ENCODE assay signal across 12 mouse cellular contexts in the genomic region with DNA sequence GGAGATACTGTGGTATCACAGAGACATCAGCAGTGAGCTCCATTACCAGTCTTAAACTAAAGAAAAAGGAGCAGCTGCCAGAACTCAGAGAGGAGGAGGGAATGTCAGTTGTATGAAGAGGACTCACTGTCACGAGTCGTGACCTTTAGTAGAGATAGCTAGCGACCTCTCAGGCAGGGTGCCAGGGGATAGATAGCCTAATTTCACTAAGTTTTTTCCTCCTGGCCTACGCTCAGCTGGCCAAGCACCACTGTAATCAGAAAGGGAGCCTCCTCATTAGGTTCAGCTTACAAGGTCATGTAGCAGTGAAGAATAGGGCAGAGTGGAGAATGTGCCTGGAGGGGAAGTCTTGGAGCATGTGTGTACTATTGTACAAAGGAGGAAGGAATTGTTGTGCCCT. TPM values are rescaled to one million over a fixed set of nuclear protein-coding genes. Genes with fewer than 3 reads are reported as not detected.
DNase-seq lines count a peak whose midpoint lies in the region; ATAC-seq and TF ChIP-seq lines count a peak whose summit lies in the region.
"Had no signal": no experiment of that assay in that cellular context is flagged by ENCODE, and none has a peak within 500 bp of the region (broad histone marks: within the 10 kb centered on the region; RNA-seq: fewer than 3 reads in every experiment).

No protein-coding gene starts in this region.

- H3K27me3 ChIP-seq in limb, embryonic 14.5 days (ENCODE audit: control insufficient read depth, insufficient read depth, low read length) = no peaks in the 10 kb centered on the region
- peaks cover 78% of the 10 kb centered on the region for H3K27me3 ChIP-seq in limb, embryonic 10.5 days (ENCODE audit: low read depth, poor library complexity, severe bottlenecking)
- no peaks in the 10 kb centered on the region for H3K27me3 ChIP-seq in forebrain, postnatal 0 days (ENCODE audit: insufficient read depth, low read length)

- no peaks in the 10 kb centered on the region for H3K36me3 ChIP-seq in limb, embryonic 14.5 days (ENCODE audit: control insufficient read depth, insufficient read depth, low read length)
- no peaks in the 10 kb centered on the region for H3K36me3 ChIP-seq in limb, embryonic 10.5 days
- H3K36me3 ChIP-seq in forebrain, postnatal 0 days (ENCODE audit: insufficient read depth) = no peaks in the 10 kb centered on the region

- no peak overlapping the region for H3K4me2 ChIP-seq in limb, embryonic 14.5 days (replicated peaks; ENCODE audit: low read depth, low read length, severe bottlenecking)
- no peak overlapping the region for H3K4me2 ChIP-seq in forebrain, postnatal 0 days (ENCODE audit: low read depth)

- no peak for TF ChIP-seq CTCF in forebrain, postnatal 0 days (IDR thresholded peaks at IDR 0.05; ENCODE audit: low read depth)

- TF ChIP-seq POLR2A in limb, embryonic 14.5 days (IDR thresholded peaks at IDR 0.05; ENCODE audit: borderline replicate concordance, extremely low read depth, insufficient read depth, insufficient read length) = no peak

- intact Hi-C loops in heart, postnatal 14 days (cut with DNase I) = no loop called here

- H3K4me3 ChIP-seq in limb, embryonic 14.5 days (replicated peaks; ENCODE audit: low read length) = no peak overlapping the region
- H3K4me3 ChIP-seq in limb, embryonic 10.5 days = no peak overlapping the region
- no peak overlapping the region for H3K4me3 ChIP-seq in forebrain, postnatal 0 days (ENCODE audit: low read depth, low read length)
- H3K4me3 ChIP-seq: myocyte had no signal

- peak; percentile 14 for DNase-seq in limb, embryonic 14.5 days (ENCODE audit: low spot score)
- no peak for DNase-seq in limb, embryonic 10.5 days (ENCODE audit: low spot score)
- peak; percentile 24 to 40 for DNase-seq in adrenal gland, postnatal 36 days
- DNase-seq in heart, postnatal 14 days = peak; percentile 47 to 58
- DNase-seq in lung, postnatal 14 days = peak; percentile 8
- no peak for DNase-seq in forebrain, postnatal 0 days
- no peak for DNase-seq in spleen, postnatal 14 days (ENCODE audit: low spot score in 2 of 2)
- DNase-seq in layer of hippocampus, adult 11-12 months (ENCODE audit: low spot score) = no peak
- DNase-seq: right cerebral cortex, postnatal 25 days had no signal

- no peaks in the 10 kb centered on the region for H3K9me3 ChIP-seq in limb, embryonic 14.5 days (ENCODE audit: control insufficient read depth, low read length)
- no peaks in the 10 kb centered on the region for H3K9me3 ChIP-seq in limb, embryonic 10.5 days (replicated peaks)
- no peaks in the 10 kb centered on the region for H3K9me3 ChIP-seq in forebrain, postnatal 0 days (ENCODE audit: low read length)

- no peak overlapping the region for H3K27ac ChIP-seq in limb, embryonic 14.5 days (replicated peaks; ENCODE audit: low read depth, low read length)
- H3K27ac ChIP-seq in limb, embryonic 10.5 days = no peak overlapping the region
- no peak overlapping the region for H3K27ac ChIP-seq in forebrain, postnatal 0 days (ENCODE audit: low read depth, low read length)
- H3K27ac ChIP-seq: stomach, postnatal 0 days had no signal

- H3K9ac ChIP-seq in limb, embryonic 14.5 days (ENCODE audit: low read depth, low read length, severe bottlenecking) = no peak overlapping the region
- no peak overlapping the region for H3K9ac ChIP-seq in forebrain, postnatal 0 days

- 57% methylated on average over 4 of the region's 4 CpGs for WGBS in limb, embryonic 14.5 days
- 45% methylated on average over 4 of the region's 4 CpGs for WGBS in limb, embryonic 10.5 days
- WGBS in forebrain, postnatal 0 days = 64% methylated on average over 4 of the region's 4 CpGs

- no peaks in the 10 kb centered on the region for H3K4me1 ChIP-seq in limb, embryonic 14.5 days (ENCODE audit: control insufficient read depth, insufficient read depth, low read length)
- peaks cover 16% of the 10 kb centered on the region for H3K4me1 ChIP-seq in limb, embryonic 10.5 days
- no peaks in the 10 kb centered on the region for H3K4me1 ChIP-seq in forebrain, postnatal 0 days (ENCODE audit: insufficient read depth)

- no peak for ATAC-seq in limb, embryonic 14.5 days (ENCODE audit: low FRiP score, low read depth)
- no peak for ATAC-seq in forebrain, postnatal 0 days
- ATAC-seq: forebrain, embryonic 14.5 days had no signal

RNA-seq across cellular contexts. Expression of a gene that starts 47.3 kb away (rescaled TPM):
- polyA plus RNA-seq in limb, embryonic 14.5 days (2012; rRNA removed) = 10.5 TPM in 2 replicates
- polyA plus RNA-seq in limb, embryonic 14.5 days (2014; fragmentation: Nextera tagmentation; extraction: Ambion mirVana) = 12.2 and 13.0 TPM in 2 replicates
- 11.0 and 15.4 TPM in 2 replicates for polyA plus RNA-seq in limb, embryonic 10.5 days (2016; fragmentation: Nextera tagmentation; extraction: Ambion mirVana)
- total RNA-seq in adrenal gland, postnatal 36 days (2021) = under 1 TPM; 0.20 to 0.33 TPM
- not detected for total RNA-seq in heart, postnatal 14 days (2021)
- 334 and 422 TPM in 2 replicates for total RNA-seq in forebrain, postnatal 0 days (2014; rRNA removed)
- polyA plus RNA-seq in forebrain, postnatal 0 days (2015; fragmentation: Nextera tagmentation; extraction: Ambion mirVana) = 156 and 219 TPM in 2 replicates

RNA-seq across cellular contexts. Expression of a gene that starts 58.6 kb away (rescaled TPM):
- polyA plus RNA-seq in limb, embryonic 14.5 days (2012; rRNA removed) = 475 and 478 TPM in 2 replicates
- polyA plus RNA-seq in limb, embryonic 14.5 days (2014; fragmentation: Nextera tagmentation; extraction: Ambion mirVana) = 404 and 425 TPM in 2 replicates
- 382 and 412 TPM in 2 replicates for polyA plus RNA-seq in limb, embryonic 10.5 days (2016; fragmentation: Nextera tagmentation; extraction: Ambion mirVana)
- total RNA-seq in adrenal gland, postnatal 36 days (2021) = under 1 TPM; 0.40 to 0.50 TPM
- 1 to 10 TPM; 2.2 to 2.8 TPM for total RNA-seq in heart, postnatal 14 days (2021)
- 2.3 and 5.5 TPM in 2 replicates for total RNA-seq in forebrain, postnatal 0 days (2014; rRNA removed)
- 1.2 TPM in 2 replicates for polyA plus RNA-seq in forebrain, postnatal 0 days (2015; fragmentation: Nextera tagmentation; extraction: Ambion mirVana)

Comparison
In these comparisons a context has a peak if more than half of its experiments do, and no peak if none do; other contexts are left out.
1. DNase-seq: peak in limb, embryonic 14.5 days (single experiment), adrenal gland, postnatal 36 days (2 of 2), heart, postnatal 14 days (2 of 2) and lung, postnatal 14 days (single experiment); none in limb, embryonic 10.5 days (single experiment), forebrain, postnatal 0 days (single experiment), spleen, postnatal 14 days (0 of 2) and layer of hippocampus, adult 11-12 months (single experiment).
2. RNA of a gene that starts 47.3 kb away (total RNA-seq): 334 to 422 TPM in forebrain, postnatal 0 days; 0.20 to 0.33 TPM in adrenal gland, postnatal 36 days and not detected in heart, postnatal 14 days; every median in the first group is over 100 times any median in the second.